Mouse (Mus musculus) neutrophil, adult 83 days (primary cell): ENCODE results near the gene Kntc1. TPM values are rescaled to one million over a fixed set of nuclear protein-coding genes. Genes with fewer than 3 reads are reported as not detected.

Experiments used
- total RNA-seq, 2 experiments: library from RNA; stranded (reverse); gene quantifications; one replicate each; pipeline ENCODE4 v1.2.4; 2023

The Kntc1 gene
- total RNA-seq = 10 to 100 TPM; 33.8 to 38.0 TPM

GRCm38 (mm10) chr5:123749065-123750064, at the start of gene Kntc1, which contains the start of gene Rsrc2:
Kntc1 (plus strand) TSS chr5:123749716.
Rsrc2 (minus strand) TSS chr5:123749414.

GRCm38 (mm10) chr5:123720328-123721311, 28.9 kb upstream of the Kntc1 start, which contains the start of gene Zcchc8:
Zcchc8 (minus strand) TSS chr5:123721100.

DNA sequence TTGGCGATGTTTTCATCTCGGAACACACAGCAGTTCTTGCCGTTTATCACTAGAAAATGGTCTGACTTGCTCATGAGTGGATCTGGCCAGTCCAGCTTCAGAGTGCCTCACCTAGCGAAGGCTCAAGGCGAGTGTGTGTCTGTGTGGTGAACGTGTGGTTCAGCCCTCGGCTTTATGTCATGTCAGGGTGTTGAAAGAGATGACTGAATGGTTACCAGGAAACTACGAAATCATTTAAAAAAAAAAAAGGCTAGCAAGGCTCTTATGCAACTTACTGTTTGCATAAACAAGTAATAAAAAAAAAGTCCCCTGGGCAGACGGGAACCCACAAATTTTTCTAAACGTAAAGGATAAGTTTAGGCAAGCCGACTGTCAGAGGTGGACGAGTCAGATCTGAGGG, 115.8 kb downstream of the Kntc1 start, which contains the start of gene Hcar2:
TSS of gene Hcar2 (minus strand) at position 135 of the 400 bp plus-strand sequence.

Other genes with a start within 250 kb of the Kntc1 start
- not detected for gene B3gnt4, start 239.3 kb upstream of the Kntc1 start, total RNA-seq
- 10 to 100 TPM; 23.9 to 27.1 TPM for gene Diablo, start 225.5 kb upstream of the Kntc1 start, total RNA-seq
- gene Gm49027, start 224.2 kb upstream of the Kntc1 start, total RNA-seq = 1 to 10 TPM; 1.4 to 2.4 TPM
- 10 to 100 TPM; 26.2 to 27.9 TPM for gene Vps33a, start 176.7 kb upstream of the Kntc1 start, total RNA-seq
- gene Clip1, start 65.1 kb upstream of the Kntc1 start, total RNA-seq = 10 to 100 TPM; 83.3 to 95.2 TPM
- 100 to 1,000 TPM in 1 of 2 experiments, 10 to 100 TPM in 1; 99.9 to 105 TPM for gene Zcchc8, start 28.6 kb upstream of the Kntc1 start, total RNA-seq
- 100 to 1,000 TPM in 1 of 2 experiments, 10 to 100 TPM in 1; 99.0 to 103 TPM for gene Rsrc2, start 302 bp upstream of the Kntc1 start, total RNA-seq
- gene Hcar2, start 115.8 kb downstream of the Kntc1 start, total RNA-seq = 100 to 1,000 TPM in 1 of 2 experiments, 10 to 100 TPM in 1; 93.7 to 125 TPM
- not detected for gene Hcar1, start 130.3 kb downstream of the Kntc1 start, total RNA-seq
- 10 to 100 TPM; 20.1 to 24.9 TPM for gene Denr, start 157.5 kb downstream of the Kntc1 start, total RNA-seq
- 1 to 10 TPM in 1 of 2 experiments, not detected in 1; 1.4 TPM for gene Gm43518, start 177.7 kb downstream of the Kntc1 start, total RNA-seq
- gene Ccdc62, start 181.0 kb downstream of the Kntc1 start, total RNA-seq = 1 to 10 TPM in 1 of 2 experiments, under 1 TPM in 1; 0.31 to 2.5 TPM
- 10 to 100 TPM; 73.4 to 78.7 TPM for gene Hip1r, start 223.9 kb downstream of the Kntc1 start, total RNA-seq